Mouse (Mus musculus): Measurements from ENCODE around the gene Tlx2.

The Tlx2 gene

DNA sequence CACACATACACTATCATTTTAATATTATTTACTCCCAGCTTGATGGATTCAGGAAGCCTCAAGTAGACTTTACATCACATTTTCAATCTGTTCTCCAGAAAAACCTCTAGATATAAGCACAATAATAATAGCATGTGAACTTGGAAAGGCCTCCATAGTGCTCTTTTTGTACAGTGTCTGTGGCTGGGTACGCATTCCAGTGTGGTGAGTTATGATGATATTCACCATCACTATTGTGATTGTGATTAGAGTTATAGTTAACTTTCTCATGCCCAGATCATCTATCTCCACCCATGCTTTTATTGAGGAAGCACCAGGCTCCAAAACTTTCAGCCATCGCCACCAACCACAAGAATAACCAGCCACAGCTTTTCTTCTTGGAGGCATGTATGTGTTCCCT is 46.3 kb downstream of the Tlx2 start:
- no peak for DNase-seq (ENCODE audit: low spot score in 2 of 2)

DNA sequence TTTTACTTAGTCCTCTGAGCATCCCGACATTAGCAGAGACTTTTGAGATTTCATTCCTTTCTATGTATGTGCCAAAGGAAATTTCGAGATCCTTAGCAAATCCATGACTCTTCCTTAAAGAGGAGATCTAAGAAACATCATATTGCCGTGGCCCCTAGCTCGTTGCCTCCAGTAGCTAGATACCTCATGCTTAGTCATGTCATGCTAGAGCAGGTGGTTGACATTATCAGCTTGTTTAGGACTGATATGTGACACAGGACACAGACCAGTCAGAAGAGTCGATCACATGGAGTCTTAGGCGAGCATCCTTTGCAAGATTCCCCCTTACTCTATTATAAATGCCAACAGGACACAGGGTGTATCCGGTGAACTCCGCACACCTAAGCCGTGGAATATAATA is 47.1 kb downstream of the Tlx2 start:
- no peak for DNase-seq (ENCODE audit: low spot score in 2 of 2)

DNA sequence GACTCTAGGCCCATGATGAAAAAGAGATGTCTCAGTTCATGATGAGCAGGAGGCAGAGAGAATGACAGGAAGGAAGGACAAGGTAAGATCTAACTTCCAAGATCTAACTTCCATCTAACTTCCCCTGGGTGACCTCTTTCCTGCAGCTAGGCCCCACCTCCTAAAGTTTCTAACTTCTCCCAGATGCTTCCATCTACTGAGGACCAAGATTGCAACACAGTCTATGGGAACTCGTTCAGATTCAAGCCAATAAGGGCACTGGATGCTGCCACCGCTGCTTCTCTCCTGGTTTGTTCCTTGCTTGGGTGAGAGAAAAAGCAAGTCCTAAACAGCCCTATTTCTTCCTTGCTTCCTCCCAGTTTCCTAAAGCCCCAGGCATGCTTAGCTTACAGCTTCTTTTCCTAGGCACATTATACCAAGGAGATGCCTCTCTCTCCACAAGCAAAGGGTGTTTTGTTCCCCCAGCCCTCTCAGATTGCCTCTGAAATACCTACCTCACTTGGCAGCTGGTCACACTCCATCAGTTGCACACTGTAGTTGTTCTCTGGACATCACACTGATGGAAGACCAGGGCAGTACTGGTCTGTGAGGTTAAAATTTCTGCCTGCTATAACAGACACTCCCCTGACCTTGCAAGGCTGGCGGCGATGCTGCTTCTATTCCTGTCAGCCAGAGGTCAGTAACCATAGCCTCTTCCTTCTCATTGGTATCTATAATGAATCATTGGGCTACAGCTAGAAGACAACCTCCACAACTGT is 49.1 kb downstream of the Tlx2 start:
- DNase-seq (ENCODE audit: low spot score in 2 of 2), result no peak

DNA sequence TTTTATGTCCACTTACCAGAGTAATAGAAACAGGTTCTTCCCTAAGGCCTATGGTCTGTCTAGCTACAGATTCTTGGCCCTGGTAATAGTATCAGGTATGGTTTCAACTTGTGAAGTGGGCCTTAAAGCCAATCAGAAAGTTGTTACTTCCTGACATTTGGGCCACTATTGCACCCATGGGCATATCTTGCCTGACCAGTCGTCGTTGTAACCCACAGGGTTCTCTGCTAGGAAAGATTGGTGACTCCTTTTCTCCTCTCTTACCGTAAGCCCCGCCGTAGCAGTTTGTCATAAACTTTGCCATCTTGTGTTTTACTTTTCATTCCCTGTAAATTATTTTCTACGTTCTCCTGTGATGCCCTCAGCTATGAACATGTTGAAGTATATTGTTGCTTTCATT is 50.0 kb downstream of the Tlx2 start:
- DNase-seq (ENCODE audit: low spot score in 2 of 2), result no peak

DNA sequence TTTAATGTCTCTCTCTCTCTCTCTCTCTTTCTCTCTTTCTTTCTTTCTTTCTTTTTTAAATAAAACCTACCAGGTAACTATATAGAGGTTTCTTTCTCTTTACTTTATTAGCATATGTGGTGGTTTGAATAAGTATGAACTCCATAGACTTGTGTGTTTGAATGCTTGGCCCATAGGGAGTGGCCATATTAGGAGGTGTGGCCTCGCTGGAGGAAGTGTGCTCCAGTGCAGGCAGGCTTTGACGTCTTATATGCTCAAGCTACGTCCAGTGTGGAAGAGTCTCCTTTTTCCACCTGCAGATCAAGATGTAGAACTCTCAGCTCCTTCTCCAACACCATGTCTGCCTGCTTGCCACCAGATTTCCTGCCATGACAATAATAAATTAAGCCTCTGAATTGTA is 51.0 kb downstream of the Tlx2 start:
- DNase-seq (ENCODE audit: low spot score in 2 of 2), result no peak

All from urinary bladder, postnatal 4 days (tissue).